Mouse (Mus musculus) liver, postnatal 0 days (tissue): ENCODE measurements around the gene Yeats2.

Experiments
- CTCF ChIP-seq: sonication (generic); IDR thresholded peaks from 2 replicates; pipeline ENCODE4 v1.5.1; 2016; ENCODE audit warnings: antibody characterized with exemption, low read depth
- EP300 ChIP-seq: IDR thresholded peaks from 2 replicates; pipeline ENCODE4 v1.6.1; 2016; ENCODE audit warnings: antibody characterized with exemption, low read depth, mild to moderate bottlenecking

- TF ChIP-seq CTCF = no peak
- no peak for TF ChIP-seq EP300
These were observed 139.4 kb downstream of the Yeats2 start for GRCm38 (mm10) chr16:20280238-20280637.
